Mouse (Mus musculus): ENCODE results near the gene Trim68.

DNA sequence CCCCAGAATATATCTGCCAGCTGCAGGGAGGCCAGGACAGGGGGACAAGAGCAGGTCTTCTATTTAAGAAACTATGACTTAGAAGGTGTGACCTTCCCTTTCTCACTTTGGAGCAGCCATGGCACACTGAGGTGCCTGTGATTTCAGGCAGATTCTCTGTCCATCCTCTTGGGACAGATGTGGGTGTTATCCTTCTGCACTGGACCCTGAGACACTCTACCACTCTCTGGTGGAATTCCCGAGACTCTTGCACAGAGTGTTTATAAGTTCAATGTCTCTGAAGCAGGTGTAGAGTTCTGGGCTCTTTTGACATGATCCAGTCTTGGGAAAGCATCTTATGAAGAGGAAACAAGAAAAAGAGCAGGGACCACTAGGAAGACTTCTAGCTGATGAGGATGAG, 49.0 kb downstream of the Trim68 start, which contains the start of gene Olfr554:
- no peak for TF ChIP-seq CTCF (IDR thresholded peaks at IDR 0.05)
- no peak for TF ChIP-seq POLR2A (IDR thresholded peaks at IDR 0.05; ENCODE audit: insufficient read depth, low read depth, low read length)
- TF ChIP-seq EP300 (IDR thresholded peaks at IDR 0.05; ENCODE audit: insufficient read depth, low read depth, low read length): no peak
